8 mouse cellular contexts compared by ENCODE assay signal in the genomic region with DNA sequence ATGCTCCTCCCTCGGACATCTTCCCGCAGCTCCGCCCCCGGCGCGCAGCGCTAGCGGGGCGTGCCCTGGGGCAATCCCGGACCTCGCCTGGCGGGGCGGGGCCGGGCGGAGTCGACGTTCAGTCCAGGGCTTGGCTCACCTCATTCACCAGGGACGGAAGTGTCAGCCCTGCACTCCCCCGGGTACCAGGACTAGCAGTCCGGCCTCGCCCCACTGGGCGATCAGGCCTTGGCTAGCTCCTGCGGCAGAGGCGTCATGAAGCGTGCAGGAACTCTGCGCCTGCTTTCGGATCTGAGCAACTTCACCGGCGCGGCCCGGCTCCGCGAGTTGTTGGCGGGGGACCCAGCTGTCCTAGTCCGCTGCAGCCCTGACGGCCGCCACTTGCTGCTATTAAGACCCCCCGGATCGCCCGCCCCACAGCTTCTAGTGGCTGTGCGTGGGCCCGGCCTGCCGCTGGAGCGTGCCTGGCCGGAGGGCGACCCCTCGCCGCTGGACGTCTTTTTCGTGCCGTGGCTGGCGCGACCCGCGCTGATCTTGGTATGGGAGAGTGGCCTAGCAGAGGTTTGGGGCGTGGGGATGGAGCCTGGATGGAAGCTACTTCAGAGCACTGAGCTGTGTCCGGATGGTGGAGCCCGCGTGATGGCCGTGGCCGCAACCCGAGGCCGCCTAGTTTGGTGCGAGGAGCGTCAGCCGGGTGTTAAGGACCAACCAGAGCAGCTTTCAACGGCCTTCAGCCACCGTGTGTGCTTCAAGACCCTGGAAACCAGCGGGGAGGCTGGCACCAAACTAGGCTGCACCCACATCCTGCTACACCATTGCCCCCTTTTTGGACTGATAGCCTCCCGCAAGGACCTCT. TPM values are rescaled to one million over a fixed set of nuclear protein-coding genes. Genes with fewer than 3 reads are reported as not detected.
DNase-seq lines count a peak whose midpoint lies in the region; ATAC-seq and TF ChIP-seq lines count a peak whose summit lies in the region.

A gene (plus strand): TSS at position 138 of the 856 bp plus-strand sequence.

- peak within 1 kb of the TSS; percentile 95 for H3K4me2 ChIP-seq in heart, postnatal 0 days (ENCODE audit: low read depth, low read length)
- peak within 1 kb of the TSS; percentile 88 for H3K4me2 ChIP-seq in liver, embryonic 14.5 days (ENCODE audit: low read depth)
- H3K4me2 ChIP-seq in stomach, embryonic 16.5 days (ENCODE audit: low read depth, low read length): peak within 1 kb of the TSS; percentile 85

- H3K4me3 ChIP-seq in forebrain, embryonic 10.5 days: peak within 1 kb of the TSS; percentile 76
- H3K4me3 ChIP-seq in heart, postnatal 0 days (ENCODE audit: low read depth, low read length): peak within 1 kb of the TSS; percentile 62
- peak within 1 kb of the TSS; percentile 65 to 69 for H3K4me3 ChIP-seq in liver, embryonic 14.5 days (ENCODE audit: insufficient read depth in 1 of 2, low read depth in 2 of 2, low read length in 2 of 2)
- H3K4me3 ChIP-seq in stomach, embryonic 16.5 days (replicated peaks; ENCODE audit: low read length): peak within 1 kb of the TSS; percentile 66

- H3K9ac ChIP-seq in heart, postnatal 0 days (replicated peaks; ENCODE audit: low read depth, low read length): peak within 1 kb of the TSS; percentile 64
- peak within 1 kb of the TSS; percentile 55 for H3K9ac ChIP-seq in liver, embryonic 14.5 days (replicated peaks)
- peak within 1 kb of the TSS; percentile 77 for H3K9ac ChIP-seq in stomach, embryonic 16.5 days (ENCODE audit: low read length)

- peaks cover 25% of the 10 kb centered on the region for H3K27me3 ChIP-seq in forebrain, embryonic 10.5 days (ENCODE audit: poor library complexity, severe bottlenecking)
- H3K27me3 ChIP-seq in heart, postnatal 0 days (ENCODE audit: control insufficient read depth, insufficient read depth, low read length): no peaks in the 10 kb centered on the region
- no peaks in the 10 kb centered on the region for H3K27me3 ChIP-seq in liver, embryonic 14.5 days (ENCODE audit: control insufficient read depth, insufficient read depth, low read length)
- H3K27me3 ChIP-seq in stomach, embryonic 16.5 days (ENCODE audit: control insufficient read depth, insufficient read depth, low read length): no peaks in the 10 kb centered on the region

- peak; percentile 73 for ATAC-seq in CD4-positive, CD25-positive, alpha-beta regulatory T cell, adult 4 months
- peak; percentile 92 for ATAC-seq in heart, postnatal 0 days (ENCODE audit: insufficient read depth, low read depth)
- ATAC-seq in liver, embryonic 14.5 days (ENCODE audit: insufficient read depth): peak; percentile 86
- peak; percentile 90 for ATAC-seq in stomach, embryonic 16.5 days (ENCODE audit: insufficient read depth, low FRiP score)

- no peak; the same call in 1 of the 2 replicates for TF ChIP-seq EP300 in heart, postnatal 0 days (IDR thresholded peaks at IDR 0.05; ENCODE audit: low read depth)
- no peak for TF ChIP-seq EP300 in liver, embryonic 14.5 days (IDR thresholded peaks at IDR 0.05; ENCODE audit: low read depth)

- peak within 1 kb of the TSS; percentile 83 for H3K27ac ChIP-seq in forebrain, embryonic 10.5 days
- peak within 1 kb of the TSS; percentile 74 for H3K27ac ChIP-seq in heart, postnatal 0 days (ENCODE audit: low read depth)
- H3K27ac ChIP-seq in liver, embryonic 14.5 days: no peak within 1 kb of the TSS
- H3K27ac ChIP-seq in stomach, embryonic 16.5 days (ENCODE audit: low read length): 0 out of 2 replicates have a peak within 1 kb of the TSS, but pooled peaks have one; percentile 1

- H3K4me1 ChIP-seq in forebrain, embryonic 10.5 days: peaks cover 32% of the 10 kb centered on the region
- peaks cover 11% of the 10 kb centered on the region for H3K4me1 ChIP-seq in heart, postnatal 0 days (ENCODE audit: control insufficient read depth, insufficient read depth)
- peaks cover 0 to 10% of the 10 kb centered on the region in 2 experiments; a peak in 3 of 4 replicates for H3K4me1 ChIP-seq in liver, embryonic 14.5 days (replicated peaks; ENCODE audit: control insufficient read depth in 2 of 2, insufficient read depth in 2 of 2, low read length in 1 of 2)
- peaks cover 12% of the 10 kb centered on the region; the same call in 1 of the 2 replicates for H3K4me1 ChIP-seq in stomach, embryonic 16.5 days (ENCODE audit: control insufficient read depth, insufficient read depth, low read length)

- 0 out of 2 replicates have a peak, but pooled peaks have one; percentile 2 for TF ChIP-seq CTCF in heart, postnatal 0 days (IDR thresholded peaks at IDR 0.05; ENCODE audit: low read depth)
- no peak for TF ChIP-seq CTCF in liver, embryonic 14.5 days (IDR thresholded peaks at IDR 0.05; ENCODE audit: low read depth)

- DNase-seq in c-Kit-positive CD71-negative TER-119-negative erythroid progenitor cells, embryonic 14.5 days (ENCODE audit: low read depth): peak; percentile 84
- peak; percentile 70 for DNase-seq in forebrain, embryonic 10.5 days (ENCODE audit: extremely low spot score, low spot score)
- DNase-seq in heart, postnatal 0 days (ENCODE audit: low spot score): peak; percentile 85
- peak; percentile 94 to 96 for DNase-seq in kidney, postnatal 36 days
- DNase-seq in liver, embryonic 14.5 days (ENCODE audit: low read depth in 3 of 3, low spot score in 3 of 3): peak; percentile 75 to 81 (median 75)
- peak; percentile 69 for DNase-seq in neural tube, embryonic 10.5 days (ENCODE audit: extremely low spot score, low spot score)

- H3K36me3 ChIP-seq in forebrain, embryonic 10.5 days (replicated peaks): no peaks in the 10 kb centered on the region; the same call in 1 of the 2 replicates
- 0 out of 2 replicates have a peak, but pooled peaks cover 7% of the 10 kb centered on the region for H3K36me3 ChIP-seq in heart, postnatal 0 days (replicated peaks; ENCODE audit: control insufficient read depth, insufficient read depth, low read length)
- no peaks in the 10 kb centered on the region for H3K36me3 ChIP-seq in liver, embryonic 14.5 days (replicated peaks; ENCODE audit: control insufficient read depth, insufficient read depth, low read depth)
- no peaks in the 10 kb centered on the region for H3K36me3 ChIP-seq in stomach, embryonic 16.5 days (ENCODE audit: control insufficient read depth, insufficient read depth, low read length)

- H3K9me3 ChIP-seq in forebrain, embryonic 10.5 days: no peaks in the 10 kb centered on the region
- no peaks in the 10 kb centered on the region for H3K9me3 ChIP-seq in heart, postnatal 0 days (replicated peaks; ENCODE audit: control insufficient read depth, low read length)
- no peaks in the 10 kb centered on the region for H3K9me3 ChIP-seq in liver, embryonic 14.5 days (ENCODE audit: control insufficient read depth, low read length)
- H3K9me3 ChIP-seq in stomach, embryonic 16.5 days (replicated peaks; ENCODE audit: control insufficient read depth, low read length): no peaks in the 10 kb centered on the region

- 1% methylated on average over 70 of the region's 70 CpGs for whole genome bisulfite sequencing in forebrain, embryonic 10.5 days
- under 1% methylated on average over 69 of the region's 70 CpGs for WGBS in heart, postnatal 0 days
- WGBS in liver, embryonic 14.5 days (ENCODE audit: insufficient replicate concordance): 1% methylated on average over 69 of the region's 70 CpGs
- 2% methylated on average over 70 of the region's 70 CpGs for WGBS in stomach, embryonic 16.5 days

RNA-seq across cellular contexts. Expression of the gene that starts here (rescaled TPM):
- polyA plus RNA-seq in CD4-positive, CD25-positive, alpha-beta regulatory T cell, adult 4 months (2017; shearing (Covaris generic)): 1 to 10 TPM; 2.6 to 4.7 TPM
- polyA plus RNA-seq in forebrain, embryonic 10.5 days (2016; fragmentation: Nextera tagmentation; extraction: Ambion mirVana): 3.4 and 4.6 TPM in 2 replicates
- 9.7 and 12.1 TPM in 2 replicates for total RNA-seq in heart, postnatal 0 days (2014; rRNA removed; ENCODE audit: low replicate concordance)
- 5.6 and 6.3 TPM in 2 replicates for polyA plus RNA-seq in heart, postnatal 0 days (2015; fragmentation: Nextera tagmentation; extraction: Ambion mirVana)
- 0.96 and 1.2 TPM in 2 replicates for polyA plus RNA-seq in liver, embryonic 14.5 days (2012; rRNA removed)
- 1.3 and 1.4 TPM in 2 replicates for polyA plus RNA-seq in liver, embryonic 14.5 days (2014; fragmentation: Nextera tagmentation; extraction: Ambion mirVana)
- 8.5 and 9.0 TPM in 2 replicates for polyA plus RNA-seq in stomach, embryonic 16.5 days (2015; fragmentation: Nextera tagmentation; extraction: Ambion mirVana)
